Mouse (Mus musculus) T-helper 1 cell (primary cell): ENCODE data around the gene Pam.

Experiments
- in situ Hi-C: fragments of 300-600 bp; cut with MboI, MseI; formaldehyde crosslinking; loops from one replicate; pipeline ENCODE4 v1.15.1; 2025; ENCODE audit warnings: high pct_unique_total_duplicates

The Pam gene

DNA sequence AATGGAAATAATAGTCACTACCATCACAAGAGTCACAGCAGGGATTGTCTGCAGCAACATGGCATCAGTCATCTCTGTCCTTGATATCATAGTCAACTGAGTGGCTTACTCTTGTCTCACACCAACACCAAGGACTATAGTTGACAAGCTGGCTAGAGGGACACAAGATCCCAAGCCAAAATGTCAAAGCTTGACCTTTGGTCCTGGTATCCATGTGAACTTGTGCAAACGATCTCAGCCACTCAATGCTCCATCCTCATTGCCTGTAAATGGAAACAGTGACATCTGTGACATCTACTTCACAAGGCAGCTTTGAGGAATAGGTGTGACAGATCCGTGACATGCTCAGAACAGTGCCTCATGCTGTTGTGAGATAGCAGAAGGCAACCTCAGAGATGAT lies 15.0 kb downstream of the Pam start:
- in situ Hi-C loops: loop anchor here (5.0 kb wide), 1 partner anchor 107 kb away; no protein-coding TSS in a partner anchor

DNA sequence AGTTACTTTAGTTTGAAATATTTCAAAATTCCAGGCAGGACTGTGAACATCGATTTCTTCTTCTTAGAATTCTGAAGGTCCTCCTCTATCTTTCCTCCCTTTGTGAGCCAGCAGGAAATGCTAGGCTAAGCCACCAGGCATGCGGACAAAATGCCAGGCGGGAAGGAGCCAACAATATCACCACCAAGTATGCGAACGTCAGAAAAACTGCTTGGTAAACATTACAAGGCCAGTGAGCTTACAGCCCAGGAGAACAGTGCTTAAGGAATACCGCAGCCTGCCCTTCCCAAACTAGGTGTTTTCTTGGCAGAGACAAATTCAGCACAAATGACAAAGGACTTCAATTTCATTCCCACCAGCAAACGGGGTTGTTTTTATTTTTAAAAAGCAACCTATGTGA lies 15.8 kb downstream of the Pam start:
- in situ Hi-C loops: loop anchor here (5.0 kb wide), 1 partner anchor 108 kb away; no protein-coding TSS in a partner anchor

DNA sequence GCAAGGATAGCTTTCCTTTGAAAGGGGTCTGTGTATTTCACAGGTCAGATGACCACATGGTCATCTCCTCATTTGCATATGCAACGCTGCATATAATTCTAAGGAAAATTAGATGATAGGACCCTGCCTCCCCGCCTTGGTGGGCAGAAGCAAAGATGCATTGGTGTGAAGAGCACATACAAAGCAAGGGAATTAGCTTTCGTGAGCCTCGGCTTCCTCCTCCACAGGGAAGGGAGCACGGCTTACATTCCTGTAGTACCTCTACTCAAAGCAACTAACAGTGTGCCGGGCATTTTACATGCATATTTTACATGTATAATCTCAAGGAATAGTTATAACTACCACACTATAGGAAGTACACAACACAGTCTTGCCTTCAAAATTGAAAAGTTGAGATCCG lies 16.7 kb downstream of the Pam start:
- in situ Hi-C loops: no loop called here

DNA sequence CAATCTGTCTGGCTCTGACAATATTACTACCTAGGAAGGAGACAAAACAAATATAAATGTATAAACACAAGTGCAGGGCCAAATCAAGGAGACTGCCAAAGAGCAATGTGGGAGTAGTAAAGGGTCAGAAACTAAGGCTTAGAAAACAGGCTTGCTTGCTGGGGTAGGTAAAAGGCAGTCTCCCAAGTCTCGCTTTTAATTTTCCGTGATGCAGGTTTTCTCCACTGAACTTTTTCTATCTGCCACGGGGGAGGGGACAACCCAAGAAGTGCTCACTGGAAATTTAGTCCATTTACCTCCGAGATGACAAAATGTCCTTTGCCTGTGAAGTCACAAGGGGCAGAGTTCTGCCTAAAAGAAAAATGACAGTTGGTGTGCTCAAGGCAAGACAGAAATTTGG lies 21.6 kb downstream of the Pam start:
- in situ Hi-C loops: no loop called here

DNA sequence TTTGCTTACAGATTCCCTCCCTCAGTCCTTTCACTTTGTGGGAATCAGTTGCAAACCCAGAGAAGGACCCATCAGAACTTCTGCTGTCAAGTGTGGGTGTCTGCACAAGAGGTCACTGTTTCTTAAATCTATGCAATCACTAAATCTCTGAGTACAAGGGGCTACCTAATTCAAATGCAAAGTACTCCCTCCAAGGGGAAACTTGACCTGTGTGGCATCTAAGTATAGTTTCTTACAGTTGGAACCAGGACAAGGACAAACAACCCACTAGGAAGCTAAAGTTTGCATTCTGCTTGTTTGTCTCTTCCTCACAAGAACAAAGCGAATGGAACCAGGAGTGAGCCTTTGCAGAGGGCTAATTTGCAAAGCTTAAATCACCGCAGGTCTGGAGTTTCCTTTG lies 22.3 kb downstream of the Pam start:
- in situ Hi-C loops: no loop called here

DNA sequence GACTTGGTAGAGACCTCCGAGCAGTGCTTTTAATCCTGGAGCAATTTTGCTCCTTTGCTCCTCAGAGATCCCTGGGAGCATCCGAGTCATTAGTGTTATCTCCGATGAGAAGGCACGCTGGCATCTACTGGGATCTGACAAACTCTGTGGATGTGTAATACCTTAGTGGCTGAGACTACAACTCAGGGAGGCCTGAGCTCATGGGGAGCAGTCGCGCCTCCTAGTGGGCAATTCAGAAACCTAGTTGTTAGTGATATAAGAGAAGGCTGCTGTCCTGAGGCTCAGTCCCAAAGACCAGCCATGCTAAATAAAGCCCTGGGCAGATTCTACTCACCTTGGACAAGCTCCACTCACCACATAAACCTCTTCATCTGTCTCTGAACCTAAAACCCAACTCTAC lies 23.4 kb downstream of the Pam start:
- in situ Hi-C loops: no loop called here

DNA sequence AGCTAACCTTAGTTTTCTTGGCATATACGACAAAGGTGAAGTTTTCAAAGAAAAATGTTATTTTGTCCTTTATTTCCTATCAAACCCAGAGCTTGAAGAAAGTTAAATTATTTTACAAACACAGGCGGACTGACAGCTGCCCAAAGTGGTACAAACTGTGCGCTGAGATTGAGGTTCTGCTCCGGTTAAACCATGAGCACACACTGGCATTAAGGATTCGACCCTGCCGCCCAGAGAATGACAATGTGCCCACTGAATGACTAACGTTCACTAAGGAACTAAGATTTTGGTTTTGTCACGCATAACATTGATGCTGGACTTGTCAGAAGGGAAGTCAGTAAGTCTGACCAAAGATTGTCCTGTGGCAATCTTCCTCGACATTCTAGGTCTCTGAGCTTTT lies 24.0 kb downstream of the Pam start:
- in situ Hi-C loops: no loop called here

DNA sequence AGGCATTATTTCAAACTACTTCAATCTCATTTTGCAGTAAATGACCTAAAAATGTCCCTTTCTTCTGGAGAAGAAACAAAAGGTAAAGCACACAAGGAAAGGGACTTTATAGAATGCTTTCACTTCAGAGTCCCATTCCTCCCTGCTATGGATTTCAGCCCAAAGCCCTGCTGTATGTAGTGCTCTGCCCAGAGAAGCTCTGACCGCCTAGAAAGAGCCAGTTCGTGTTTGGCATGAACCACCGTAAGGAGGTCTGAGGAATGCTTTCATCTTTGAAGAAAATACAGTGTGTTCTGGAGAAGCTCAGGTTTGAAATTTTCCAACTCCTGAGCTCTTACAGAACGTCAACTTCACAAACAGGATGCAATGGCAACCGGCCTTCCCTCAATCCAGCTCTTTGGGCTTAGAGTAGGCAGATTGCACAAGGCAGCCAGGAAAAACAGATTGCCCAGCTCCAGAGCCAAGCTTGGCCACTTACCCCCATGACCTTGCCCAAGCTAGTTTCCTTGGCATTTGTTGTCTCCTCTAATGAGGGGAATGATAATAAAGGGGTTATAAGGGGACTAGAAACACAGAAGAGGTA lies 24.6 kb downstream of the Pam start:
- in situ Hi-C loops: no loop called here

DNA sequence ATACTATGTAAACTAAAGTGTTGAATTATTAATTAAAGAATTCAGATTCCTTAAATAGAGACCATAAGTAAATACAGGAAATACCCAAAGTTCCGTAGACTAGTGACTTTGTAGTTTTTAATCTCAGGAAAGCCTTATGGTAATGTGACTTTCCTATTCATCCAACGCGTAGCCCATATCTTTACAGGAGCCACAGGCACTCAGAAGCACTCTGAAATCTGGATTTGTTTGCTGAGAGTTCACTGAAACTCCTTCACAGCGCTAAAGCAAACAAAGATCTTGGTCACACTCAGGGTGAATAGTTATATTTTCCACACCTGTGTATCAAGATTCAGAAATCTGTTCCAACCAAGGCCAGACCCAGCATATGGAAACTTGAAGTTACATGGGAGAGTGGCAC lies 27.3 kb downstream of the Pam start:
- in situ Hi-C loops: loop anchor here (10.0 kb wide), 1 partner anchor 477 kb away; no protein-coding TSS in a partner anchor

DNA sequence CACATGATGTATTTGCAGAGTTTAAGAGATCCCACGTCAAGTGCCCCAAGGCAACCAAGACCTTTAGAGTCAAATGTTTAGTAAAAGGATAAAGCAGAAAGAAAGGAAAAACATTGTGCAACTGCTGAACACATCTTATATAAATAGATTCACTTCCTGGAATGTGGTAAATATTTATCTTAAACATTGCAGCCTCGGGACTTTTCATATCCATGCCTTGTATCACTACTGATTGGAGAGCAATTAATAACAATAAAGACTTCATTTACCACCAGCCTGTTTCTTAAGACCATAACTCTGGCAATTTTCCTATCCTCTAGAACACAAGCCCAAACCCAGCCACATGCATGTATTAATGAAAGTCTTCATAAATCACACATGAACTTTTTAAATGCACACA lies 33.4 kb downstream of the Pam start:
- in situ Hi-C loops: loop anchor here (10.0 kb wide), 1 partner anchor 483 kb away; no protein-coding TSS in a partner anchor

DNA sequence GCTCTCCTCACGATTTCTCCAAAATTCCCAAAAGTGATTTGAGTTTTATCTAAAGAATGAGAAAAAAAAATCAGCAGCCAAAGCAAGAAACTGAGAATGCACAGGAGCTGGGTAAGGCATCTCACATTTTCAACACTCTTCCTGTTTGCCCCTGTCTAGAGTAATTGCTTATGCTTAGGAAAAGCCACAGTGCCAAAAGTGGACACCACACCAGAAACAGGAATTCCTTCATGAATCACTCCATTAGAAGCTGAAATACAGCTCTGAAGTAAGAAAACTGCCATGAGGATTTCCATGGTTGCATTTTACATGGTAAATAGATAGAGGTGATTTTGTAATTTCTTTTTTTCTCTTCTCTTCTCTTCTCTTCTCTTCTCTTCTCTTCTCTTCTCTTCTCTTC lies 36.0 kb downstream of the Pam start:
- in situ Hi-C loops: no loop called here

DNA sequence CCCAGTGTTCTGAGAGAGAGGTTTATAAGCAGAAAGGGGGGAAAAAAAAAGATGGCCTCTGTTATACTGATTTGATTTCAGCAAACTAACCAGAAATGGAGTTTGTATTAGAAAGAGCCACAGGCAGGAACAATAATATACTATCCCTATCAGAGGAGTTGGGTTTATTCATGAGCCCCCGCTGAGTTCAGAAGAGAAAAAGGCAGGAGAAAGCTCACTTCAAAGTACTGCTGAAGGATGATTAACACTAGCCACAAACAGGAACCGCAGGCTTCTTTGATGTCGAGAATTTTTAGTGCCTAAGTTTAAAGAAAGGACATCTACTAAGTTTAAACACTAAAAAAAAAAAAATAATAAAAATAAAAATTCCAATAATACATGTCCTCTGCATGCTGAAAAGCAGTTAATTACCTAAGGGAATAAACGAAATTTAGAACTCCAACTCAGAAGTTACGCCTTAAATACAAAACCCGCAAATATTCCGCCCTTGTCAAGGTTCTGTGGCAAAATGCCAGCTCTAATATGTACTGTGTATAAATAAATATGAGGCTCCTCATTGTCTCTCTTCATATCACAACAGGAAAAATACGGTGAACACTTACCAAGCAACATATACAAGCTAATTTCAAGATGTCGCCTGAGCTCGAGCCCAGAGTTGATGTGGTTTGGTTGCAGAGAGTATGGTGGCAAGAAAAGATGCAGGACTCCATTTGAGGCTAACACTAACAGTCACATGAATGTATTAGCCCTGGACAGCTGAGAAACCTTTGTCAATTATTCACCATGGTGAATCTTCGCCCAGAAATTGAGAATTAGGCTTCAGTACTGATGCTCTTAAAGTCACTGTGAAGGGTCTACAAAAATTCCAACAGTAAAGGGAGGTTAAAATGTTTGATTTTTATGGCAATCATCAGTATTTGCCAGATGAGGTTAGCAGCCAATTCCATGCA lies 38.2 kb downstream of the Pam start:
- in situ Hi-C loops: no loop called here

DNA sequence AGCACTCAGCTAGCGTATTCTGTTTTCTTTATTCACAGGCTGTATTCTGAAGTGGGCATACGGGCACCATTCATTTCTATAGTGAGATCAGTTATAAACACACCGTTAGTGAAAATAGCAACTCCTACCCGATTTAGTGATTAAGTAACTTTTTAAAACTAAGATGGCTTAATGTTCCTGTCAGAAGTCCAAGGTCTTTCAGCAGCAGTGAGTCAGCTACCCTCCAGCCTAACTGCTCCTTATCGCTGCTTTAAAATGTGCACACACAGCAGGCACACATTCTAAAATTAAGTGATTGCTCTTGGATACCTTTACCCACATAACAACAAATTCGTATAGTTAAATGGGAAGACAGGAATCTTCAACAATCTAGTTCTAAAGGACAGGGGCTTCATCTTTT lies 39.2 kb downstream of the Pam start:
- in situ Hi-C loops: no loop called here

DNA sequence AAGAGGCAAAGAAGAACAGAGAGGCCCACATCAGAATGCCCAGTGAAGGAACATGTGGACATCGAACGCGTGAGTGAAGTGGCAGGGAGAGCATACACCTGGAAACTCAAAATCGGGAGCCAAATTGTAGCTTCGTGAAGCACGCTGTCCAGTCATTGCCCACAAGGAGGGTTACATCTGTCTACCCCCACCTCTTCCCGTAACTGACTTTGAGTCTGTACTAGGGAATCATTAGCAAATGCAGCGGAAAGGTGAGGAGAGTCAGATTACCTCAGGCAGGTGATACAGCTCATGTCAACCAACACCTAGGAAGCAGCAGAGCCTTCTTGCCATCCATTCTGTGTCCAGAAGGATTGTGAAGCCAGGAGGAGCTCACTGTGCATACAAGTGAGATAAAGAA lies 39.9 kb downstream of the Pam start:
- in situ Hi-C loops: no loop called here

DNA sequence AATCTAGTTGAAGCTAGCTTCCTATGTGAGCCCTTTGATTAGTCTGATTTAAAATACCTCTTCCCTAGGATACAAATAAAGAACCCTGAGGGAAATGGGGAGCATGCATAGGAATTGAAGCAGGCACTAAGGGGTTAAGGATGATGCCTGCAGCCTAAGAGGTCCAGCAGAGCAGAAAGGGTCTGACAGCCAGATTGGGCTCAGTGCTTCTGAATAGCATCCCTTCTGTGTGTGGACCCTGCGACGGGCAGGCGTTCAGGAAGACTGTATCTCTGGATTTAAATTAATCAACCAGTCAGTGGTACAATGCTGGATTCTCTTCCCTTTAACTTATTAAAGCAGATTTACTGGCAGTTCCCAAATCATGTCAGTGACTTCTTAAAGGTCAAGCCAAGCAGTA lies 41.5 kb downstream of the Pam start:
- in situ Hi-C loops: no loop called here

DNA sequence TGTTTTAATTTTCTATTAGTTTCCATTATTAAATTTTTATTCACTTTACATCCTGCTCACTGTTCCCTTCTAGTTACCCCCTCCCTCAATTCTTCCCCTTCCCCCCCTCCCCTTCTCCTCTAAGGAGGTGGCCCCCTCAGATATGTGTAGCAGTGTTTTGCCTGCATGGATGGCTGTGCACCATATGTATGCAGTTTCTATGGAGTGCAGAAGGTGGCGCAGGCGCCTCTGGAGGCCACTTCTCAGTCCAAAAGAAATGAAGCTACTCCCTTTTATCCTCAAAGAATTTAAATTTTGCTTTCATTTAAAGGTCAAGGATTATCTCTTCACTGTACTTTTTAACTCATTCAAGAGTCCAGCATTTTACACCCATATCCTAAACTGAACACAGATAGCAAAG lies 42.0 kb downstream of the Pam start:
- in situ Hi-C loops: no loop called here

DNA sequence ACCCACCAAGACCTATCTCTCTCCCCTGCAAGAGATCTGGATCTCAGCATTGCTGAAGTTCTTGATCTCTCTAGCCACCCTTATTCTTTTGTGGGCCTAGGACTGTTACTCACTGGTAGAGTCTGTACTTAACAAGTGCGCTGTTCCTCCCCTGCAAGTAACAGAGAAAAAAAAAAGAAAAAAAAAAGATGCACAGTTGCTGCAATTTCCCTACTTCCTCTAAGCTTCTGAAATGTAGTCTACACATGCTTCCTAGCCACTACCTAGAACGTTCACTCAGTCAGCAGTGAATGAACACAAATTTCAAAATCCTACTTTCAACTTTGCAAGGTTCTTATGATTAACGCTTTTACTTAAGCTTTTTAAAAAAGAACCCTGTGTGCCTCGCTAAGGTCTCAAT lies 42.7 kb downstream of the Pam start:
- in situ Hi-C loops: no loop called here

DNA sequence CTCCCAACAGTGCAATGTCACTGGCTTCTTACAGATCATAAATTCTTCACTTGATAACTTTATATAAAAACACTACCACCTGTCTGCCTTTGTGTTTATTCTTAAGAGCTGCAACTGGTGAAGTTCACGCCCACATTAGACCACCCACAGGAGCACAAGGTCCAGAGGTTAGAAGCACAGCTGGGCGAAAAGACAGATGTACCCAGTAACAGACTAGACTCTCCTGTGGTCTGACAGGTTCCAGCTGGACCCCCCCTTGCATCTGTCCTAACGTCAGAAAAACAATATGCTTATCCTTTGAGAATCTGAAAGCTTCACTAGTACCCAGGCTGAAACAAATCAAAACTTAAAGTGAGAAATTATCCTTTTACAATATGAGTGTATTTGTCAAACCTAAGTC lies 44.4 kb downstream of the Pam start:
- in situ Hi-C loops: no loop called here

DNA sequence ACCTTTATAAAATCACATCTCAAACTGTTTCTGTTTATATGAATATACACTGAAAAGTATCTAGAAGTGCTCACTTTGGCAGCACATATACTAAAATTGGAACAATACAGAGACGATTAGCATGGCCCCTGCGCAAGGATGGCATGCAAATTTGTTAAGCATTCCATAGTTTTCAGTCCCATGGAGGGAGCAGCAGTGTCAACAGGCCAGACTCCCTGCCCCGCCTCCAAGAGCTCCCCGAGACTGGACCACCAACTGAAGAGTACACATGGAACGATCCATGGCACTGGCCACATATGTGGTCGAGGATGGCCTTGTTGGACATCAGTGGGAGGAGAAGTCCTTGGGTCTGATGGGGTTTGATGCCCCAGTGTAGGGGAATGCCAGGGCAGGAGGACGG lies 45.7 kb downstream of the Pam start:
- in situ Hi-C loops: no loop called here

DNA sequence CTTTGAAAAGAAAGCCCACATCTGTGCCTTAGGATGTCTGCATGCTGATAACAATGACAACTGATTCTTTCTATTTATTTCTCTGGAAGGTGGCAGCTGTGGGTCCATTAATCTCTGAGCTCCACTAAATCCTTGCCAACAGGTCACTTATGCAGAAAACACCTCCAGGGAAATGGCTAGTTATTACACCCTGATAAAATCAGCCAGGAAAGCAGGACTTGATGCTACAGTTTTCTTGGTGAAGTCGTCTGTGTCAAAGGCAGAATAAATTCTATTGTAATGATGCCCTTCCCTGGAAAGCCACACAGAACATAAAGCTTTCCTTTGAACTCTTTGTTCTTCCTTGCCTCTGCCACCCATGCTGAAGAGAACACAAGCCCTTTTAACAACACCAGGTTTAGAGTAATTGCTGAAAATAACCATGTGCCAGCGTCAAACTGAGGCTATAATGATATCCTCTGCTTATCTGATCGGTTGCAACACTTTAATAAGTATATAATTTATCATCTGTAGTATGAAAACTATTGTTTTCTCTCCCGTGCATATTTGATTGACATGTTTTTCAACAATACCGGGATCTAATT lies 47.1 kb downstream of the Pam start:
- in situ Hi-C loops: no loop called here

DNA sequence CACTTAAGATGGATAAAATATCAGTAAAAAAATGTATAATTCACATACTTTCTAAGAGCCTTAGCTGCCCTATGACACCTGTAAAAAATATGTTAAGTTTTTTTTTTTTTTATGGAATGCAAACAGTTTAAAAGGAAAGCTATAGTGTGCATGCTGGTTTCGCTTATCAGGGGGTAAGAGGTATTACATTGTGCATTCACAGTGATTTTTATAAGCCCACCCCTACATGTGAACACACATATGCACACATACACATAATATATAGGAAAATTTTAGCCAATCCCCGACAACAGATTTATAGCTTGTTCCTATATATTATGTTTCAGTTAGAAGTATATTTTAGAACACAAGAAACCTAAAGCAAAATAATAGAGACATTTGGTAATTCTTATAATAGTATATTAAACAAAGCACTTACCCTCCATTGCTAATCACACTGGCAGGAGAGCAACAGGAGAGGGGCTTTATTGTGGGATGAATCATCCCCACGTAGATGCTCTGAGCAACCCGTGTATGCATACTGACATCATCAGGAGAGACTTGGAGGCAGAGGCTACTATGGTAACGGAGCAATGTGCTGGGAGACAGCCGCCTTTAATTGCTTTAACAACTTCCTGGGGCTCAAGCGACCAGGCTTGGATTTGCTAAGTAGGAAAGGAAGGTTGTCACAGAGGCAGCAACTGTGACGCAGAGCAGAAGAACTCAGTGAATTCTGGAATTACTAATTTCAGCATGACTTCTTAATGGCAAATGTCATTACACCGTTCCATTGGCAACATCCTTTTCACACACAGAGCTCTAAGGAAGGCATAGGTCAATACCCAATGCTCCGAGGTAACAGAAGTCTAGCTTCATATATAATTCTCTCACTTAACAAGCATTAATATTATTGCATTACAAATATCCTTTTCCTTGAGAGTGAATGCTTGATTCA lies 47.9 kb downstream of the Pam start:
- in situ Hi-C loops: no loop called here

DNA sequence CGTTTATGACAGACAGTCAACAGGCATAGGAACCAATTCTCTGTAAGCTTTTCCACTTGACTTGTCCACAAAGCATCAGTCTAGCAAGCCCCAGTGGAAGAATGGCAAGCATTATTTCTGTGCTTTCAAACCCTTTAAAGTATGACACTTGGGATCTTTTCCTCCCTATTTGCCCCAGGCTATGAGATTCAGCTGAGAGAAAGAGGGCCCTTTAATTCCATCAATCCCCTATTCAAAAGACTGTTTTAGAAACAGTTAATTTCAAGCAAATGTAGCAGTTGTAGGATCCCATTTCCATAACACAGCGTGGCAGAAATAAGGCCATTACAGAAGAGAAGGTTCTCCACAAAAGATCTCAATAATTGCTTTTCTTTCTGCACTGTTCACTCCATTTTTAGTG lies 53.0 kb downstream of the Pam start:
- in situ Hi-C loops: no loop called here
